Mouse (Mus musculus) erythroid progenitor cell, adult 5-6 weeks (primary cell): ENCODE measurements around the gene Ghr. TPM values are rescaled to one million over a fixed set of nuclear protein-coding genes. Genes with fewer than 3 reads are reported as not detected.

Experiments
- ATAC-seq: replicated peaks from 2 replicates; pipeline ENCODE4 v1.8.0; 2016; ENCODE audit warnings: moderate number of reproducible peaks, mild to moderate bottlenecking, moderate TSS enrichment, inconsistent platforms; ENCODE audit not compliant: poor library complexity, low FRiP score, severe bottlenecking
- total RNA-seq, 2 experiments: library from RNA; stranded (forward) in 1 of 2; stranded (reverse) in 1 of 2; fragments of 150-400 nt in 1 of 2; fragments of 186-747, 209-891 nt in 1 of 2; gene quantifications; 2 replicates each; pipeline versions ENCODE4 v1.2.3 to v1.2.4; 2015 to 2017; ENCODE audit warnings: low replicate concordance in 2 of 2

The Ghr gene
- total RNA-seq (2015; ENCODE audit: low replicate concordance) (1.7 TPM in 1 of 2 replicates, not detected in the other), total RNA-seq (2017; ENCODE audit: low replicate concordance) (1.0 TPM in 1 of 2 replicates, not detected in the other)

DNA sequence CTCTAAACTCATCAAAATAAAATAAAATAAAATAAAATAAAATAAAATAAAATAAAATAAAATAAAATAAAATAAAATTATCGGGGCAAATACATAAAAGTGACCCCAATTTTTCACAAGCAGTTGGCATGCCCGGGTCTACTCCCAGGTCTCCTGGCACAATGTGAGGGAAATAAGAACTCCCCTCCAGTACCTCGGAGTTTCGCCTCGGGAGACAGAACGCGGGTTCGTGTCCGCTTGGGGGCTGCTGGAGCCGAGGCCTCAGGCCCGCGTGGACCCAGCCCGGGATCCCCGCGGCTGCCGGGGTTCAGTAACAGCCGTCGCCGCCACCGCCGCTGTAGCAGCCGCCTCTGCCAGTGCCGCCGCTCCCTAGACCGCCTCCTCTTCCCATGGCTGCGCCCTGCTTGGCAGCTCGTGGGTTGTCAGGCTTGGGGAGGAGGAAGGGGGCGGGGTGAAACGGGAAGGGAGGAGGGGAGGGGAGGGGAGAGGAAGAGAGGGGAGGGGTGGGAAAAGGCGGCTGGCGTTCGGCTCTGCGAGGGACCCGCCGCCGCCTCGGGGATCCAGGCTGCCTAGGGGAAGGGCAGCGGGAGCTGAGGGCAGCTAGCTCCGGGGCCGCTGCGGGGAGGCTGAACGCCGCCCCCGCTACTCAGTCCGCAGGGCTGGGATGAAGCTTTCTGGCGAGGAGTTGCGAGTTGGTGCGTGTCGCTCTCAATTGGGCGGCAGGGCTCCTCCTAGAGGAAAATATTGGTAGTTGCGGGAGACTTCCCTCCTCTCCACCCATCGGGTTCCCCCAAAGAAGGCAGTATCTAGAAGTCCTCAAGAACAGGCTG is at the start of gene Ghr:
Gene Ghr, minus strand, starts transcription at position 686 of the 830 bp plus-strand sequence.
- no peak for ATAC-seq

DNA sequence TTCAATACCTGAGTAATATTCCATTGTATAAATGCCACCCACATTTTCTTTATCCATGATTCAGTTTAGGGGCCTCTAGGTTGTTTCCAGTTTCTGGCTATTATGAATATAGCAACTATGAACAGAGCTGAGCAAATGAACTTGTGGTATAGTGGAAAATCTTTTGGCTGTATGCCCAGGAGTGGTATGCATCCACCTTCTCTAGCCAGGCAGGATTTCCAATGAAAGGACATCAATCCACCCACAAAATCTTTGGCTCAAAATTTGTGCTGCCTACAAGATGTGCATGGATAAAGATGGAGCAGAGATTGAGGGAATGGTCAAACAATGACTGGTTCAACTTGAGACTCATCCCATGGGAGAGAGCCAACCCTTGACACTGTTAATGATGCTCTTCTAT is 39.5 kb upstream of the Ghr start:
- no peak for ATAC-seq

DNA sequence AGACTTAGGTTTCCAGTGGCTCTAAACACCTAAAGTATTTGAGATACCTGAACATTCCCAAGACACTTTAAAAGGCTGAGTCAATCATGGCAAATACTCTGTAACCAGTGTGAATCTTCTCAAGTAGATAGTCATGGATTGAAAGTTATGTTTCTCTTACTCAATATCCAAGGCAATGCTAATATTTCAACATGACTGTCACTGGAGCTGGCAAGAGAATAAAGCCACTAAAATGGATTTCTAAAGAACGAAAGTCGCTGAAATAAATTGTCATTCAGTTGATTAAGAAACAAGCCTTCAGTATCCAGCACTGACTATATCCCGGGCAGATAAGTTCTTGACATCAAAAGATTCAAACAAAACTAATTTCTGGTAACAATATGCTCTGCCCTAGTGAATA is 37.1 kb upstream of the Ghr start:
- no peak for ATAC-seq

DNA sequence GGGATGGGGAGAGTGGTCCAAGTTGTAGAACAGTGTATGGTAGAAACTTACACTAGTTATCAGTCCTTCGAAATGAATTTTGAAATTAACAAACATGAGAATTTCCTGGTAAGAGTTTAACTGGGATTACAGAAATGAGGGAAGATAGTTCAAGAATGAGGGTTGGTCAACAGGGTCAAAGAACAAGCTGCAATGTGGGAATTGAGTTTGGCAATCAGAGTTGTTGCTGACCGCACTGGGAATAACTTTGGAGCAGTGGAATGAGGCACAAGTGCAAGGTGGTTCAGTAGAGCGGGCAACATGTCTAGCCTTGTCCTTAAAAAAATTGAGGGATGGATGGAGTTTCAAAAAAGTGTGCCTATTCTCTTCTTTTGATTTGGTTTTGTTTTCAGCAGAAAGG is 35.0 kb upstream of the Ghr start:
- ATAC-seq, result no peak

DNA sequence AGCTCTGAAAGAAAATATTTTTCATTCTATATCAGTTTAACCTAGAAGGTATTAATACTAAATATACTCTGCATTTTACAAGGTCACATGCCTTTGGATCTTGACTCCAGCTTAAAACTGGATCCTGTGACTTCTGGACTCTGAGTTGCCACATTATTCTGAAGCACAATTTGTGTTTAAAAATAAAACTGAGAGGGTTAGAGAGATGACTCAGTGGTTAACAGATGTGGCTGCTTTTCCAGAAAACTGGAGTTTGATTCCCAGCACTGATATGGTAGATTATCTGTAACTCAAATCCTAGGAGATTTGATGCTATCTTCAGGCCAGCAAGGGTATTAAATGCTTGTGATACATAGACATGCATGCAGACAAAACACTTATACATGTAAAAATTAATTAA is 28.7 kb upstream of the Ghr start:
- ATAC-seq, result no peak

DNA sequence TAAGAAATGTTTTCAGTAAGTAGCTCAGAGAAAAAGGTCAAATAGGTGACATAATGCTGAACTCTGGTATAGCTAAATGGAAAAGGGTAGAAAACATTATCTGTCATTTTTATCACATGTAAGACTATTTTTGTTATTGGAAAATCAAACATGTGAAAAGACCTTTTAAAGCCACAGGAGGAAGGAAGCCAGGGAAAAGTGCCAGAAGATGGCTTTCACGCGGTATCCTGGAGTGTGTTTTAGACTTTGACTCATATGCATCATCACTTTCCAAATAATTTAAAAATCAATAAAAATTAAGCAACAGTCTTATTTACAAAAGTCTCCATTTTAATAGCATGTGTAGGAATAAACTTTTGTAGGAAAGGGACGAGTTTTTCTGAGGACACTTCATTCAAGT is 24.7 kb upstream of the Ghr start:
- no peak for ATAC-seq

DNA sequence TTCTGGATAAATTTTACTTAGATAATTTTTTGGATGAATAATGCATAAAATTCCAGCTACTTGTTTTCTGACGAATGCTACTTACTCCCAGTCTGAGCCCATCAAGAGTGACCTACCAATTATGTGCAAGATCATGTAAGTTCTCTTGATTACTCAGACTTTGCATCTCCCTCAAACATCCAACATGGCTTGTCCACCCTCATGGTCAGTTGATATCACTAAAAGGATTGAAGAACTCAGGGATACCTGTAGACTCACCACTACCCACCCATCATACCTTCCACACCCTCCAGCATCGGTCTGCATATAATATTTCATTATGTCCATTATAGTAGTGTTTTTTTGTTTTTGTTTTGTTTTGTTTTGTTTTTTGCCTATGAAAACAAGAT is 18.8 kb upstream of the Ghr start:
- ATAC-seq, result no peak

DNA sequence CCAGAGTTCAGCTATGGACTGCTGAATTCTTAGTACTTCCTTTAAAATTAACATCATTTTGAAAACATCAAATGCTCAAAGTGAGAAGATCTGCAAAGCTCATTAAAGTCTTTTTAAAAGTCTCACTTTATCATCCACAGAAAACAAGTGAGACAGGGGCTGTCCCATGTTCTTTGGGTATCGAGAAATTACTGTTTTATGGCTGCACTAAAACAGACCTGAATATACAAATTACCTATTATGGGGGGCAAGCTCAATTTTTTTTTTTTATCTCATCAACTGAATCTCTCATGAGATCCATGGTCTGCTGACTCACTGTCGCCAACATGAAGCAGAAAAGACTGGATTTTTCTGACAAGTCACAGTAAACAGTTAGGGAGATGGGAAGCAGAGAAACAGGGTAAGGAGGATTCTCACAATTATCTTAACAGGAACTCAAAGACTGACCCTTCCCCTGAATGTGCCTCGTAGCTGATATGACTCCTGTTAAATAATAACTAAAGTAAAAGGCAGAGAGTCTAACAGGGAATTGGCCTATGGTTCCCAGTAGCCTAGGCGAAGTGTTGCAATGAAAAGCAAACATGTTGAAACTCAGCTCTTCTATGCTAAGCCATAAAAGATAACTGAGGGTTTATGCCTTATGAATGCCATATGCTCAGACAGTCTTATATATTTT is 18.3 kb upstream of the Ghr start:
- ATAC-seq, result no peak

DNA sequence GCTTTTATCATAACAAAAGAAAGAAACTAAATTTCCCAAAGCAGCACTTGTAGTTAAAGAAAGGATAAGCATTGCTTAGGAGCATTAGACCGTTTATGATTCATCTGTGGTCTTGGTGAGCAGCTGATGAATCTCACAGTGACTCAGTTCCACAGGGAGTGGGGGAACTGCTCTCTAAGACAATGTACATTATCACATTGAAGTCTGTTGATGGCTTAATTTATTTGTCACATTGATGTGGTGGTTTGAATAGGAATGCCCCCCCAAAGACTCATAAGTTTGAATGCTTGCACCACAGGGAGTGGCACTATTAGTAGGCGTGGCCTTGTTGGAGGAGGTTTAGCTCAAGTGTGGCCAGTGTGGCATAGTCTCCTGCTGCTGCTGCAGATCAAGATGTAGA is 4.6 kb upstream of the Ghr start:
- ATAC-seq, result no peak

DNA sequence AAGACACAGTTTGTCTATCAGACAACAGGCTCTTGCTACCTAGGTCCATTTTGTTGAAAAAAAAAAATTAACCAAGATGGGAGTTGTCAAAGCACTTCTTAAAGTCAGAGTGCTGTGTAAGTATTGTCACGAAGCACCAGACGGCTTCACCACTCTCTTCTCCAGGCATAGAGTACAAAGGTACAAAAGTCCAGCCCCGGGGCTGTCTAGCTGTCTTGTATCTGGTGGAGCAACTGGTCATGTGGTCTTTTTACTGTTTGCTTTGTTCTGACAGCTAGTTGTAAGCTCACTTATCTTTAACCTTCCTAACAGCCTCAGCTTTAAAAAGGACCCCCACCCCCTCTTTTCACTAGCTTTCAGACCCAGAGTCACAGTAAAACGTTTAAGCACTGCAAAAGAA is 1.1 kb upstream of the Ghr start:
- ATAC-seq, result no peak

DNA sequence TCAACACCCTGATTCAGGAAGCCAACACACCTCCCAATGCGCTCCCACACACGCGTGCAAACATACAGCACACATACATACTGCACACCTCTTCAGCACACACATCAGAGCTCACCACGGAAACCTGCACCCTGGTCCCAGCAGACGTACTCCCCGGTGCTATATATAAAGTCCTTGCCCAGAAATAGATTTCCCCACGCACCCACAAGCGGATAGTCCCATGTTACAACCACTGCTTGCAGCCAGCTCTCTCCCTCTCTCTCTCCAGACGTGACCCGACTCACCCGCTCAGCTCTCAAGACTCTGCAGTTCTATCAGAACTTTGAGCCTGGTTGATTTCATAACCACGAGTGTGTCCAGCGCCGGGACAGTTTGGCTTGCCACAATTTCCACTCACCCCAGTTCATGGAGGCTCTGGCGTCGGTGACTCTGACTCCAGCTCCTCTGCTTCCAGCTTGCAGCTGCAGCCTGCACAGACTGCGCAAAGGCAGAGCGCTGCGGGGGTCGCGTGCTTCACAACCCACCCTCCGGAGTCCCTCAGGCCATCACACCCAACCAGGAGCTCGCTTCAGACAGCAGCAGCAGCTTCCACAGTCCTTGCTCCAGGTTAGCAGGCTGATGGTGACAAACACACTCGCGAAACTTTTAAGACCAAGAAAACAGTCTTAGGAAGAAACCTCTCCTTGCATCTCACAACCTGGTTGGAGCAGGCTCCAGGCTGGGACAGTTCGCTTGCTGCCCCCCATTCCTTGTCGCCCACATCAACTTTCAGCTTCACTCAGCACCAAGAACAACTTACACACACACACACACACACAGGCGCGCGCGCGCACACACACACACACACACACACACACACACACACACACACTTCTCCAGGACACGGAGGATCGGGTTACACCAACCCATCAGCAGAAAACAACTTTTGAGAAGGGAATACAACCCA is 1.2 kb downstream of the Ghr start:
- no peak for ATAC-seq

DNA sequence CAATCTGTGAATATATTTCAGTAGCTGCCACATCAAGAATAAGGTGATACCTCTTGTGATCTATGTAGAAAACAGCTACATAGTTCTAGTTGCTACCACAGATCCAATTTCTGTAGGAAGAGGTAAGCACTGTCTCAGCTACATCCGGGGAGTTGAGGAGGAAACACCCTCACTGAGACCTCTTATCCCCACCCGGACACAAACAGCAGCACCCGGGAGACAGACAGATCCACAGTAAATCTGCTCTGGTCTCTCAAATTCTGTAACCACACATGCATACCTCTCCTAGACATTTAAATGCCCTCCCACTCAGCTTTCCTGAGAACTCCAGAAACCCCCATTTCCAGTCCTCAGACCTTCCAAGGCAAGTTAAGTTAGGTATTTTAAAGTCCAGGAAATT is 2.0 kb downstream of the Ghr start:
- ATAC-seq, result no peak

DNA sequence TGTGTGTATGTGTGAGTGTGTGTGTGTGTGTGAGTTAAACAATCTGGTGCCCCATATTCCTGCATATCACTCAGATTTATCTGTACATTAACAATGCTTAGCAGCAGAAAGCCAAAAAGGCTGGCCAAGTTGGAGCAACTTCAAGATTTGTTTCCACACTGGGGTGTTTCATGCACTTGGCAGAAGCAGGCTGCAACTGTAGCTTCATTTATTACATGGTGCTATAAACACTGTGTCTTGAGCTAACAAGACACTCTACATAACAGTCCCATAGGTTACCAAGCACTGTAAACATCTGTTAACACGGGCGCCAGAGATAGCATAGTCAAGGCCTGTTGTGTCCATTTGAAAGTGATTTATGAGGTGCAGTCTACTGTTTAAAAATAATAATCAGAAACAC is 3.1 kb downstream of the Ghr start:
- ATAC-seq, result no peak

DNA sequence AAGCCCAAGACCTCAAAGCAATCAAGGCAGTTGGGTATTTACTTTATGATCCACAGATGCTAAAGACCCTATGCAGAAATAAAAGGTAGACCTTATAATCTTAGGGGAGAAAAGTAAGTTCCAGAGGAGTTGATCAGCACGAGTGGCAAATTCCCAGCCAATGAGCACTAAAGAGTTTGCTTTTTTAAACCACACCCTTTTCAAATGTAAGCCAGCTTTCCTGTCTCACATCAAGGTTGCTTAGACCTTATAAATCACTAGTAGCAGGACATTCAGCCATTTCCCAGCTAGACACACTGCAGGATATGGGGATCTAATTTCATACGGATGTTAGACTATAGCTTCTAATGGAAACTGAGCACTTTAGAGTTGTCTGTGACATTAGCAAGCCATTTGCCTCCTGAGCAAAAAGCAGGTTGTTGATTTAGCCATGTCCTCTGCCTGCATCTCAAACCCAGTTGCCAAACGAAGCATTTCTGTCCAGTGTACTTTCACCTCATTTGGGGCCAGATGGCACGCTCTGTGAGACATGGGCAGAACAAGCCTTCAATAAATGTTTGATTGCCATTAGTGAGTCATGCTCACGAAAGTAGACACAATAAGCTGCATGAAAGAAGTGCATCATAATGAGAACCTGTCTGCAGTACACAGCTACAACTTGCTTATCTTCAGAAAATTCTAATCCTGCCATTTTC is 4.9 kb downstream of the Ghr start:
- no peak for ATAC-seq

DNA sequence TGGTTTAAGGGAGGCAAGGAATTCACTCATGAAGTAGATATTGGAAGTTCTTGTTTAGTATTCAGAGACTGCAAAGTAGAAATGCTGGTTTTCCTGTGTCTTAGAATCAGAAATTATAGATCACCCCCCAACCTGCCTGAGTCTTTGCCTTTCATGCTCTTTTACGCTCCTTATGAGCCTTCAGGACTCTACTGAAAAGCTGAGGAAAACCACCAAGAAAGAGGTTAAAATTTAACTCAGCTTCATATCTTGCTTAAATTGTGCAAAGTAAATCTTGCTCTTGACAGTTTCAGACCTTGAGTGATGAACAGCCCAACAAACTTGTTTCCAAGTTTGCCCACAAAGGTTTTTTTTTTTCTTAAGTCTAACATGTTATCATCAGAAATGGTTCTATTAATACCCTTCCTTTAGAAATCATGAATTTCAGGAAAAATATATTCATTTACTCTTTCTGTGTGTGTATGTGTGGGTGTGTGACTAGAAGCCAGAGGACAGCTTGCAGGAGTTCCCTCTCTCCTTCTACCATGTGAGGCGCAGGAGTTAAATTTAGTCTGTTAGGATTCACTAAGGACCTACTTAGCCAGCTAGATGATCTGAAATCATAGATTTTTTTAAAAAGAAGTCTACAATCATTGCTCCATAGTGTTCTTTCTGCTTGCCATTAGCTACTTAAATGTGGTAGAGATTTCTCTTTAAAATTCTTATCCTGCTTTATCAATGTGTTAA is 14.0 kb downstream of the Ghr start:
- ATAC-seq, result no peak

DNA sequence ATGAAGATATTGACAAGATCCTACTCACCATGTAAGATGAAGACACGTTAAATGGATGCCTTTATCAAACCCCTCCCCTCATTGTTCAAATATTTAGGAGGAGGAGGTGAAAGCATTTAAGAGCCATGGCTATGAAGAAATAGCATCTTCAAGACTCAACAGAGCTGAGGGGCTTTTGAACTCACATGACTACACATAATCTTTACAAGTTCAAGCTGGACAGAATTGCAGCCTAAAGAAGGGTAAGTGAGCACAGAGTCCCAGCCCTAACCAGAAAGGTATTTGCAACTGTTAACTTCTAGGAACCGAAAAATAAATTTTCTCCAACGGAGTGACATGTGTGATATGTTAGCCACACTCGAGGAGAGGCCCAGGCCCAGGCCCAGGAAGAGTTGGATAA is 18.7 kb downstream of the Ghr start:
- no peak for ATAC-seq

DNA sequence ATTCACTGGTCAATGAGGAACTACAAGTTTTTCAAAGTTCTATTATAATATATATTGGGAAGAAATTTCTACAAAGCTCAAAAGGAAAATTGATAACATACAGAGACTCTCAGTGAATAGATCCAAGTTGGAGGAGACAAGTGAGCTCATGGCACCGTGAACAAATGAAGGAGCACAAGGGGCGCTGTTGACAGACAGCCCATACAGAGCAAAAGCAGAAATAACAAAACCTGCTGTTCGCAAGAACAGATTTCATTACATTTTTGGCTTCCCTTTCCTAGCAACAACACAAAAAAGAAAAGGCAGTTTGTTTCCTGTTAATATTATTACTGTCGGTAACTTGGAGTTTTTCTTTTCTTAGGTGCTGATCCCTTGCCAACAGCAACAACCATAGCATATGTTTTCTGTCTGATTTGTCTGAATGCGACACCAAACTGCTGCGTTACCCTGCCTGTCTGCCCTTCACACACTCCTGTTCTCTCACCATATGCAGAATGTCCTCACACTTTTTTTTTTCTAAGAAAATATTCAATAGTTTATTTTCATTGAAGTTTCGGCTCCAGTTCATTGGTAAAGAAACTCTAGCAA is 19.3 kb downstream of the Ghr start:
- no peak for ATAC-seq

DNA sequence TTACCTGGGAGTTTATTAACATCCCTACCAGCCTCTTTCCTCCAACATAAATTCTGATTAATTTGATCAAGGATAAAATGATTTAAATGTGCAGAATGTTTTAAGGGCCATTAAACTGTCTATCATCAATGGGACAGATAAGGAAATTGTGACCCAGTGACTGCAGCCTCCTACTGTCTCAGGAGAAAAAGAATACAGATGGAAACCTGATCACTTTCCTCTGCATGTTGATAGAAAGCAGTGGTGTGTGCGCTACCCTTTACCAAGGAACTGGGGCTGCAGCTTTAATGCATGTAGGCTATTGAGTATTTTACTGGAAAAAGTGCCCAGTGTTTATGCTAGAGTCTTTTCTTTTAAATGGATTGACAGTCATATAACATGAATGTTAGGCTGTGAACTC is 19.8 kb downstream of the Ghr start:
- no peak for ATAC-seq

DNA sequence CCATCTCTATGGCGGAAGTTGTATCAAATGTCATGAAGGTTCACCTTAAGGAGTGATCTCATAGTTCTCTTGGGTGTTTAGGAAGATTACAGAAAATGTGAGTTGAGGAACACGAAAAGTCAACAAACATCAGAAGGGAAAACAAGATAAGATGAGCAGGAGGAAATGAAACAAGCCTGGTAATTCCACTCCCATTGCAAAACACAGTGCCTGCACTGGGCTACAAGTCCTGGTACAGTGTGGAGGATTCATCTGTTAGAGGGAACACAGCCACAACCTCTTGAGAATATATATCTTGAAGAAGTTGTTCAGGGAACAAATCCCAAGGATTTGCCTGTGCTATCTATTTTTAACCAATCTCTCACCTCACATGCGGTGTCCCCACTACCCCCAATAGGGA is 24.8 kb downstream of the Ghr start:
- no peak for ATAC-seq
